Mouse (Mus musculus): ENCODE results near the gene Gm10392.
A peak's percentile ranks its signal among the peaks of the same experiment; 100 is the strongest.

The Gm10392 gene

GRCm38 (mm10) chr11:77508068-77509021, 10.7 kb downstream of the Gm10392 start:
- peak; percentile 73 to 79 for DNase-seq (ENCODE audit: low spot score in 2 of 2)

DNA sequence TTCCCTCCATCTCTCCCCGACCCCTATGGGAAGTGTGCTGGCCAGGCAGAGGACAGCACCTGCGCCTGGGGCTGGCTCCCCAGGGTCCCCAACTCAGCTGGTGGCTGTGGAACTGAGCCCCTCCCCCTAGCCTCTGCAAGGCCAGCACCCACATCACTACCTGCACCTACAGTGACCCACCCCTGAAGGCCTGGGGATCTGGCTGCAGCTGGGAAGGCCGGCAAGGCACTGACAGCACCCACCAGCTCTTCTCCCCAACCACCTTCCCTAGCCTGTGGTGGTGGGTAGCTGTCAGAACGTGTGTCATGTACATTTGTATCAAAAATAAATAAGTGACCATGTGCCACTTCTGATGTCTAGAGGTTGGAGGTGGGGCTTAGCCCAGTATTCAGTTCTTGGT, 11.6 kb downstream of the Gm10392 start:
- no peak for DNase-seq (ENCODE audit: low spot score in 2 of 2)

DNA sequence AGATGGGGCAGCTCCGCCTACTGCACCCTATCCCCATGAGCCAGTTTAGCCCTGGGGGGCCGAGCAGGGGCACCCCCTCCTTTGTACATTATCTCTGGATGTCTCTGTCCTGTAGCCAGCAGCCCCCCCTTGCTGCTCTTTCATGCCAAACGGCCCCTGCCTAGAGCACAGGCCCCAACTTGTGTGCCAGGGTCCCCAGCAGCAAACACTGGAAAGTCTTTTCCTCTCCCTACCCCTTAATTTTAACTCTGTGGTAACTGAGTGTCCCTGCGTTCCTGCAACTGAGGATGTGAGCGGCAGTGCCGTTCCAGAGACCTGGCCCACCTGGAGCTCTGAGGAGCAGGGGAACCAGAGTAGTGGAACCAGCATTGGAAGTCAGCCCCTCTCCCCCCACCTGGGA, 12.1 kb downstream of the Gm10392 start:
- DNase-seq (ENCODE audit: low spot score in 2 of 2) = no peak

- no peak for DNase-seq (ENCODE audit: low spot score in 2 of 2)
Measured at GRCm38 (mm10) chr11:77506273-77506672, 12.7 kb downstream of the Gm10392 start.

GRCm38 (mm10) chr11:77505291-77505980, 13.6 kb downstream of the Gm10392 start:
- DNase-seq (ENCODE audit: low spot score in 2 of 2) = no peak

DNA sequence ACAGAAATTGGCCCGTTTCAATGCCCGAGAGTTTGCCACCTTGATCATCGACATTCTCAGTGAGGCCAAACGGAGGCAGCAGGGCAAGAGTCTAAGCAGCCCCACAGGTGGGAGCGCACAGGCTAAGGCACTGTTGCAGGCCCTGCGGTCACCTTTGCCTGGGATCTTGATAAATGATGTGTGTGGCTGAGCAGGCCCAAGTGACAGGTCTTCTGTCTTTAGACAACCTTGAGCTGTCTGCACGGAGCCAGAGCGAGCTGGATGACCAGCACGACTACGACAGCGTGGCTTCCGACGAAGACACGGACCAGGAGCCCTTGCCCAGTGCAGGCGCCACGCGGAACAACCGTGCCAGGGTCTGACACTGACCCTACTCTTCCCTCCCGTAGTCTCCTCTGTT, 14.6 kb downstream of the Gm10392 start:
- DNase-seq (ENCODE audit: low spot score in 2 of 2) = no peak

GRCm38 (mm10) chr11:77503511-77503910, 15.5 kb downstream of the Gm10392 start:
- no peak for DNase-seq (ENCODE audit: low spot score in 2 of 2)

GRCm38 (mm10) chr11:77502481-77502880, 16.5 kb downstream of the Gm10392 start:
- no peak for DNase-seq (ENCODE audit: low spot score in 2 of 2)

DNA sequence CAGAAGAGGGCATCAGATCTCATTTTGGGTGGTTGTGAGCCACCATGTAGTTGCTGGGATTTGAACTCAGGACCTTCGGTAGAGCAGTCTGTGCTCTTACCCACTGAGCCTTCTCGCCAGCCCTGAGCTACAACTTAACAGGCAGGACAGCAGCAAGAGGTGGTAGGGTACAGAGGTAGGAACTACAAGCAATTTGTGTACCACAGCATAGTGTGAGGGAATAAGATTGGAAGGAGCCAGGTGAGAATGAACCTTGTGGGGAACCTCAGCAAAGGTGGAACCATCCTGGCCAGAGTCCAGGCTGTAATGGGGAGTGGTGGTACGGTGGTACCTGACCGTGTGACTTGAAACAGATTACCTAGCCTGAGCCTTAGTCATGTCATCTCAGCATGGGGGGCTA, 17.0 kb downstream of the Gm10392 start:
- no peak for DNase-seq (ENCODE audit: low spot score in 2 of 2)

DNA sequence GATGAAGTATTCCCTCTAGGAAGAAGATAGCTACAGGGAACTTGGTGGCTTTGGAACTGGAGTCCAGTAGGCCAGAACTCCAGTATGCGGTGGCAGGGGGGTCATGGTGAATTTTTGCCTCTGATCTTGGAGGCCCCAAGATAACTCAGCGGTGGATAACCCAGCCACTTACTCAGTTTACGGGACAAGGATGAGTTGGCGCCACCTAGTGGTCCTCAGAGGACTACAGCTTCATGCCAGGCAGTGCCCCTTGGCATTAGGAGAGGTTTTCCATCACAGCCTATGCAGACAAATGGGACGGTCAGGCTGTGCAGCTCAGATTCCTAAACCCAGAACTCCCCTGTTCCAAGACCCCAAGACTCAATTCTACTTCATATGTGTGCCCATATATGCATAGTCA, 17.6 kb downstream of the Gm10392 start:
- DNase-seq (ENCODE audit: low spot score in 2 of 2) = peak; percentile 59 to 73

DNA sequence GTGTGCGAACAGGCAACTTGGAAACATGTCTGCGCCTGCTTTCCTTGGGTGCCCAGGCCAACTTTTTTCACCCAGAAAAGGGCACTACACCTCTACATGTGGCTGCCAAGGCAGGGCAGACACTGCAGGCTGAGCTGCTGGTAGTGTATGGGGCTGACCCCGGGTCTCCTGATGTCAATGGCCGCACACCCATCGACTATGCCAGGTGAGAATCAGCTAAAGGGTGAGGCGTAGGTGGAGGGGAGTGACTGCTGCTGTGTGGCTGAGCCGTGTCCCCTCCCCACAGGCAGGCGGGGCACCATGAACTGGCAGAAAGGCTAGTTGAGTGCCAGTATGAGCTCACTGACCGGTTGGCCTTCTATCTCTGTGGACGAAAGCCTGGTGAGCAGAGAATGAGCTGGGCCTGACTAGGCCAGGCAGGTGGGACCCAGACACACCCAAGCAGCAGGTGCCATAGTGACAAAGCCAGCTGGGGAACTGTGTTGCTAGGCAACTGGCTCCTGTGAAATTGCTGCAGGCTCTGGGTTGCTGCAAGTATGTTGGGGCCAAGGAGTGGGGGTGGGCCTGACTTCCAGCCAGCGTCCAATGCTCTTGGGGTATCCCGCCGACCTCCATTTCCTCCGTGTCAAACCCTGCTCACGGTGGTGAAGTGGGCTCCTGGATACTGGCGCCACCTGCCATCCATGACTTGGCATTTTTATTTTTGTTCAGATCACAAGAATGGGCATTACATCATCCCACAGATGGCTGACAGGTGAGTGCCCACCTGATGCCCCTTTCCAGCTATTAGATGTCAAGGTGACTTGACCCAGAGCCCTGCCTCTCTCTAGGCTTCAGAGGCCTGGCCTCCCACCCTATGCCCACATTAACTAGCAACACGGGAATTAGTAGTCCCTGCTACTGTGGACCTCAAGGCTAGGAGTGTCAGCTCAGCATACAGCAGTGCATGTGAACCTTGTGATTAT, 18.4 kb downstream of the Gm10392 start:
- no peak for DNase-seq (ENCODE audit: low spot score in 2 of 2)

DNA sequence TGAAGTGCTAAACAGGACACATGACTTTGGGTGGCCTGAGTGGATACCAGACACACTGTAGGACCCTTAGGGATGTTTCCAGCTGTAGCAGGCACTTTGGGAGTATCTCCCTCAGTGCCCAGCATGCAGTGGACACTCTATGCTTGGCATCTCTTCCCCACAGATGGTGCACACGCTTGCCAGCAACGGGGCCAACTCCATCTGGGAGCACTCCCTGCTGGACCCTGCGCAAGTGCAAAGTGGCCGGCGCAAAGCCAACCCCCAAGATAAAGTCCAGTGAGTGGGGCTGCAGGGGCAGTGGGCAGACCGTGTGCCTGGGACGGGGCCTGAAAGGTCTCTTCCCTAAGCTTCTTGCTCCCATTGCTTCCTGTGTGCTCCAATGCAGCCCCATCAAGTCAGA, 19.6 kb downstream of the Gm10392 start:
- no peak for DNase-seq (ENCODE audit: low spot score in 2 of 2)

GRCm38 (mm10) chr11:77498261-77499139, 20.5 kb downstream of the Gm10392 start:
- no peak for DNase-seq (ENCODE audit: low spot score in 2 of 2)

DNA sequence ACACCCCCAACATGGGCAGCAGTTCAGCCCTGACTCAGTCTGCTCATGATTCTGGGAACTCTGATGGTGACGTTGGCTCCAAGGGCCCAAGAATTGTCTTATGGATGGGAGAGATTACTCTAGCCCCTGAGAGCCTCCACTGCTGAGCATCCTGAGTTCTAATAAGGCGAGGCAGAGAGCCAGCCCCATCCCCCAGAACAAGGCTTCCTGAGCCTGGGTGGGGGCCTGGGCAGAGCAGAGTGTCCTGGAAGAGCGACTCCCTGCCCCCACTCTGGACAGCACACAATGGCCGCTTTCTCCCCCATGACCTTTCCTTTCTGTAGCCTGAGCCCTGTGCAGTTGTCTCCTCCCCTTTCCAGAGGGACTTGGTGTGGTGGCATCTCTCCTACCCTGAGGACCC, 21.1 kb downstream of the Gm10392 start:
- no peak for DNase-seq (ENCODE audit: low spot score in 2 of 2)

DNA sequence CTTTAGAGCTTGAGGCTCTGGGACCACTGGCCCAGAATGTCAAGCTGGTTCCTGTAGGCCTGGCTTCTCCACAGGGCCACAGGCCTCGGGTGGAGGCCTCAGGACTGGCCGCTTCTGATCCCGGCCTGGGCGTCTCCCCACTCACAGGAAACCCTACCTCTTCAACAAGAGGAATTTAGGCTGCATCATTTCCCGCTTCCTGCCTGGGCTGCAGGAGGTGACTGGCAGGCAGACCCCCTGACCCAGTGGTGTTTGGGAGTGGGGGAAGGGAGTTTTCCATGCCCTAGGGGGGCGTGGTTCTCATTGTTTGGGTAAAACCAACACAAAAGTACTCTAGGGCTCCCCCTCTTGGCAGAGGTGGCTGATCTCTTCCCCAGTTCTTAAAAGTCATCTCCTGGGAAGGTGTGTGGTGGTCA, 21.6 kb downstream of the Gm10392 start:
- DNase-seq (ENCODE audit: low spot score in 2 of 2) = no peak

DNA sequence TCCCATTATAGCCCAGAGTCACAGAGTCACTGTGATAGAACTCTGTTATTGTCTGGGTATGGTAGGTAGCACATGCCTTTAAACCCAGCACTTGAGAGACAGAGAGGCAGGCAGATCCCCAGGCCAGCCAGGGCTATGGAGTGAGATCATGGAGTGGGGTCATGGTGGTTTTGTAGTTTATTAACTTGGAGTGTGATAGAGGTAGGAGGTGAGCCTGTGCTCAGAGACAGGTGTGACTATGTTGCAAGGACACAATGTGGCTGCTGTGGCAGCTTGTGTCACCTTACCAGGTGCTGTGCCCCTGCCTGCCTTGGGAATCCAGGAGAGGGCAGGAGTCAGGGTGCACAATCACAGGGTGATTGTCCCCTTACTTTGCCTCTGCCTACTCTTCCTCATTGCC, 23.5 kb downstream of the Gm10392 start:
- no peak for DNase-seq (ENCODE audit: low spot score in 2 of 2)

- no peak for DNase-seq (ENCODE audit: low spot score in 2 of 2)
Measured at GRCm38 (mm10) chr11:77494782-77495181, 24.2 kb downstream of the Gm10392 start.

DNA sequence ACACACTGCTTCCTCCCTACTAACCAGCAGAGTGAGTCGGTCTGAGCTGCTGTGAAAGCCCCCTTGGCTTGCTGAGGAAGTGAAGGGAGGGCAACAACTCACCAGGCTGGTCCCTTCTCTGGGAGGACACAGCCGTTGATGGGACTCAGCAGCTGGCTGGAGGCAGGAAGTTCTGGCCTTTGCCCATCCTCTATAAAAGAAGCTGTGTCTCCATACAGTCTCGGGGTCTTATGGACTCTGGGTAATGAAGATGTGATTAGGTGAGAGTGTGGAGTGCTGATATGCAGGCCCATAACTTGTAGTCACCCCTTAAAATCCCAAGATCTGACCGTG, 24.7 kb downstream of the Gm10392 start:
- no peak for DNase-seq (ENCODE audit: low spot score in 2 of 2)

GRCm38 (mm10) chr11:77493512-77494343, 25.3 kb downstream of the Gm10392 start, which contains the start of gene Git1:
Git1 (plus strand) TSS chr11:77493562.
- peak in 1 of 2 experiments; percentile 47 for DNase-seq (ENCODE audit: low spot score in 2 of 2)

DNA sequence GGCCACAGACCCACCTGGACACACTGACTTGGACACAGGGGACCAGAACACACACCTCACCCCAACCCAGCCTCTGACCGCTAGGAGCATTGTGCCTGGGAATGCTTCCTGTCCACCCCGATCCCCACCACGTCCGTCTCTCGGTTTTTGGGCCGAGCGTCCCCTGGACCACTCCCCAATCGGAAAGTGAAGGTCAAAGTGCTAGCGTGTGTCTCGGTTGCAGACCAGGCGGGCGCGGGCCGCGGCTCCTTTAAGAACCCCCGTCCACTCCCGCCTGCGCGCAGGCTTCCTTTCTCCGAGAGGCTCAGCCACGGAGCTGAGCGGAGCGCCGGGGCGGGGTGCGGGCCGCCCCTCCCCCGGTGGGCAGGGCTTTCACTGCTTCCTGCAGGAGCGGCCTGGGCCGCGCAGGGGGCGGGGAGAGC, 26.1 kb downstream of the Gm10392 start:
- DNase-seq (ENCODE audit: low spot score in 2 of 2) = peak; percentile 80 to 85
